Mouse (Mus musculus): ENCODE measurements around the gene Tex37. TPM values are rescaled to one million over a fixed set of nuclear protein-coding genes. Genes with fewer than 3 reads are reported as not detected.

The Tex37 gene
- polyA plus RNA-seq (2015; fragmentation: Nextera tagmentation; extraction: Ambion mirVana): not detected in 2 replicates

DNA sequence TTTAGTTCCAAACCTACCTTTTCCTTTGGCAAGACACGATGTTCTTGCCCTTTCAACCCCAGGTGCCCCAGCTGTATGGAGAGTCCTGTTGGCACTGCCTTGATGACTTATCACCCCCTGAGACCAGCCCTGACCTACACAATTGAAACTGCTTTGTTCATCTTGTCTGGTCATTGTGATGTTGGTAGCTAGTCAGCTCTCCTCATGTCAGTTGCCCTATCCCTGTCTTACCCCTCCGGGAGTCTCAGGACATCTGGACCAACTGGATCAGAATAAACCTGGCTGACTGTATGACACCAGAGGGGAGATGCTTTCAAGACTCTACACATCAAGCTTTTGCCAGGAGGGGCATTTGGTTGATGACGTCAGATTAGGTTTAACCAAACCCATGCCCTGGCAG is at the start of gene Tex37:
TSS of gene Tex37 (minus strand) at position 101 of the 400 bp plus-strand sequence.
- no peak within 1 kb of the TSS for H3K4me3 ChIP-seq (ENCODE audit: low read length)
- ATAC-seq (replicated peaks; ENCODE audit: extremely low read depth, insufficient read depth, low FRiP score): no peak
- H3K4me1 ChIP-seq (ENCODE audit: control insufficient read depth, insufficient read depth, low read length): no peaks in the 10 kb centered on the region
- no peak within 1 kb of the TSS for H3K9ac ChIP-seq (ENCODE audit: low read length)
- H3K27ac ChIP-seq (ENCODE audit: low read length): no peak within 1 kb of the TSS
- no peak within 1 kb of the TSS for H3K4me2 ChIP-seq (ENCODE audit: low read depth, low read length)
- peaks cover 3% of the 10 kb centered on the region; the same call in 1 of the 2 replicates for H3K27me3 ChIP-seq (ENCODE audit: control insufficient read depth, insufficient read depth, low read length)
- no peaks in the 10 kb centered on the region for H3K36me3 ChIP-seq (ENCODE audit: control insufficient read depth, insufficient read depth)
- H3K9me3 ChIP-seq (replicated peaks; ENCODE audit: control insufficient read depth, low read length): no peaks in the 10 kb centered on the region
- WGBS: 83% methylated on average over 3 of the region's 3 CpGs

DNA sequence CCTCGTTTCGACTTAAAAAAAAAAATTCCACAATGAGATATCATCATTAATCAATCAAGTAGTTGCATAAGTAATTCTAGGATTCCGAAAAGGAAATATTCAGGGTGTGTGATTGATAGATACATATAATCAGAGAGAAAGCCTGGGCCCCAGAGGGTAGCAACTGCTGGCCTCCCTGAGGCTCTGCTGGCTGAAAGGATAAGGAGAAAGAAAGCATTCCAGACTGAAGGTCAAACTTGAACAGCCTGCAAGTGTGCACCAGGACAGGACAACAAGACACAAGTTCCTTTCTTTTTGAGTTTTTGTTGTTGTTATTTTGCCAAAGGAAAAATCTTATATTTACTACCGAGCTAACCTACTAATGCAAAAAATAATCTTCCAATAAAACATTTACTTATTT is 49.6 kb upstream of the Tex37 start:
- Histone ChIP-seq H3K36me3 (ENCODE audit: control insufficient read depth, insufficient read depth) (no peaks in the 10 kb centered on the region), H3K9me3 (replicated peaks; ENCODE audit: control insufficient read depth, low read length) (no peaks in the 10 kb centered on the region), H3K27me3 (ENCODE audit: control insufficient read depth, insufficient read depth, low read length) (peaks cover 5% of the 10 kb centered on the region; the same call in 1 of the 2 replicates), H3K27ac (ENCODE audit: low read length) (no peak overlapping the region), H3K4me2 (ENCODE audit: low read depth, low read length) (no peak overlapping the region), H3K4me1 (ENCODE audit: control insufficient read depth, insufficient read depth, low read length) (peaks cover 7% of the 10 kb centered on the region), H3K4me3 (ENCODE audit: low read length) (no peak overlapping the region), H3K9ac (ENCODE audit: low read length) (no peak overlapping the region)
- WGBS: 60% methylated on average over 4 of the region's 4 CpGs
- no peak for ATAC-seq (replicated peaks; ENCODE audit: extremely low read depth, insufficient read depth, low FRiP score)

DNA sequence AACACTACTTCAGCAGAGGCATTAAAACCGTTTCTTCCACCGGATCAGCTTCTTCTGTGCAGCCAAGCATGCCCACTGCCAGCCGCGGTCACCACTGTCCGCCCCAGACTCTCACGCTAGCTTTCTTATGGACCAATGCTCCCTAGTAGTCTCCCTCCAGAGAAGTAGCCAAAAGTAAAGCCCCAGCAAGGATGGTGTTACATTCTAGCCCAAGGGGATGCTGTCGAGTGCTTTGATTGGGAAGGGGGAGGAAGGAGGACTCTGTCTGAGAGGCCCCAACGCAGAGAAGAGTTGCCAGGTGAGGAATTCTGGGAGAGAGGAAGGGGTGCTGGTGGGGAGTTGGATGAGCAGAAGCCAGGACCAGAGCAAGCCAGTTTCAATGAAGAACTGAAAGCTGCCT is 48.7 kb upstream of the Tex37 start:
- ATAC-seq (replicated peaks; ENCODE audit: extremely low read depth, insufficient read depth, low FRiP score): no peak
- no peaks in the 10 kb centered on the region for H3K36me3 ChIP-seq (ENCODE audit: control insufficient read depth, insufficient read depth)
- H3K9me3 ChIP-seq (replicated peaks; ENCODE audit: control insufficient read depth, low read length): no peaks in the 10 kb centered on the region
- 7% methylated on average over 8 of the region's 8 CpGs for WGBS
- no peak overlapping the region for H3K27ac ChIP-seq (ENCODE audit: low read length)
- peak overlapping the region; percentile 17 for H3K4me3 ChIP-seq (ENCODE audit: low read length)
- peak overlapping the region; percentile 48 for H3K4me2 ChIP-seq (ENCODE audit: low read depth, low read length)
- H3K4me1 ChIP-seq (ENCODE audit: control insufficient read depth, insufficient read depth, low read length): peaks cover 7% of the 10 kb centered on the region
- no peak overlapping the region for H3K9ac ChIP-seq (ENCODE audit: low read length)
- H3K27me3 ChIP-seq (ENCODE audit: control insufficient read depth, insufficient read depth, low read length): peaks cover 5% of the 10 kb centered on the region; the same call in 1 of the 2 replicates

DNA sequence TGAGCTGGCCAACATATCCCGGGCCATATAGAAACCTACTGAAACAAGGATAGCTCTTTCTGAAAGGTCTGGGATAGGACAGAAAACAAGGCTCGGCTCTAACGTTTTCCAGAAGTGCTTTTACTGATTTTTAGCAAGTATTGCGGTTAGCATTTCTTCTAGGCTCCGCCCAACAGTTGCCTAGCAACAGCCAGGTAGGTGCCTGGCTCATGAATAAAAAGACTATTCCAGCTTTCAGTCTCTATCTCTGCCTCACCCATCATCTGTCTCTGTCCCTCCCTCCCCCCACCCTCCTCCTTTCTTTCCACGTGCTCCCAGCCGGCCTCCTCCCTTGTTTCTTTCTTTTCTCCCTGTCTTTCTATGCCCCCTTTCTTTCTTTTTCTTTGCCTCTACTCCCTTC is 47.0 kb upstream of the Tex37 start:
- ATAC-seq (replicated peaks; ENCODE audit: extremely low read depth, insufficient read depth, low FRiP score): no peak
- Histone ChIP-seq H3K27ac (ENCODE audit: low read length) (no peak overlapping the region), H3K4me2 (ENCODE audit: low read depth, low read length) (no peak overlapping the region), H3K9ac (ENCODE audit: low read length) (no peak overlapping the region), H3K36me3 (ENCODE audit: control insufficient read depth, insufficient read depth) (no peaks in the 10 kb centered on the region), H3K4me3 (ENCODE audit: low read length) (no peak overlapping the region), H3K4me1 (ENCODE audit: control insufficient read depth, insufficient read depth, low read length) (peaks cover 7% of the 10 kb centered on the region), H3K9me3 (replicated peaks; ENCODE audit: control insufficient read depth, low read length) (no peaks in the 10 kb centered on the region), H3K27me3 (ENCODE audit: control insufficient read depth, insufficient read depth, low read length) (peaks cover 6% of the 10 kb centered on the region)
- 32% methylated on average over 7 of the region's 7 CpGs for WGBS

DNA sequence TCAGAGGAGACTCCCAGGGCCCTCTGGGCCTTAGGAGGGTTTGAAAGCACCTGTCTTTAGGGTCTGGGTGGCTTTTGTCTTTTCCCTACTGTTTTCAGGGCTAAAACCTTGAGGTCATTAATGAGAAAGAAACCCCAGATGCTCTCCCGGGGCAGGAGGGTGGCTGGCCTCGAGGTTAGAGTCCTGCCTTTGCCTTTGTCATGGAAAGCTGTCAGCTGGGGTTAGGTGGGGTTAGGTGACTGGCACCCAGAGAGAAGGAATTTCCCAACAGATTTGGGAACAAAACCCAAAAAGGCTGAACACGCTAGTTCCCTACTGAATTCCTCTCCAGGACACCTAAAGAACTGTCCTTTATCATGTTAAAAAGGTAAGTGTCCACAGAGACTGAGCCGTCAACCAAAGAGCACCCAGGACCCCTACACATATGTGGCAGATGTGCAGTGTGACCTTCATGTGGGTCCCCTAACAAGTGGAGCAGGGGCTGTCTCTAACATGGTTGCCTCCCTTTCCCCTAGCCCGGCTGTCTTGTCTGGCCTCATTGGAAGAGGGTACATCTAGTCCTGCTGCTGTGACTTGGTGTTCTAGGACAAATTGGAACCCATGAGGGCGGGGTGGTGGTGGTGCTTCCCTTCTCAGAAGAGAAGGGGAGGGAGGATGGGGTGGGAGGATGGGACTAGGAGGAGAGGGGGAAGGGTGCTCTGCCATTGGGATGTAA is 45.5 kb upstream of the Tex37 start:
- Histone ChIP-seq H3K4me3 (ENCODE audit: low read length) (no peak overlapping the region), H3K27ac (ENCODE audit: low read length) (no peak overlapping the region), H3K4me1 (ENCODE audit: control insufficient read depth, insufficient read depth, low read length) (peaks cover 7% of the 10 kb centered on the region), H3K36me3 (ENCODE audit: control insufficient read depth, insufficient read depth) (no peaks in the 10 kb centered on the region), H3K4me2 (ENCODE audit: low read depth, low read length) (no peak overlapping the region), H3K9me3 (replicated peaks; ENCODE audit: control insufficient read depth, low read length) (no peaks in the 10 kb centered on the region), H3K27me3 (ENCODE audit: control insufficient read depth, insufficient read depth, low read length) (peaks cover 20% of the 10 kb centered on the region), H3K9ac (ENCODE audit: low read length) (no peak overlapping the region)
- ATAC-seq (replicated peaks; ENCODE audit: extremely low read depth, insufficient read depth, low FRiP score): no peak
- WGBS: 51% methylated on average over 6 of the region's 6 CpGs

DNA sequence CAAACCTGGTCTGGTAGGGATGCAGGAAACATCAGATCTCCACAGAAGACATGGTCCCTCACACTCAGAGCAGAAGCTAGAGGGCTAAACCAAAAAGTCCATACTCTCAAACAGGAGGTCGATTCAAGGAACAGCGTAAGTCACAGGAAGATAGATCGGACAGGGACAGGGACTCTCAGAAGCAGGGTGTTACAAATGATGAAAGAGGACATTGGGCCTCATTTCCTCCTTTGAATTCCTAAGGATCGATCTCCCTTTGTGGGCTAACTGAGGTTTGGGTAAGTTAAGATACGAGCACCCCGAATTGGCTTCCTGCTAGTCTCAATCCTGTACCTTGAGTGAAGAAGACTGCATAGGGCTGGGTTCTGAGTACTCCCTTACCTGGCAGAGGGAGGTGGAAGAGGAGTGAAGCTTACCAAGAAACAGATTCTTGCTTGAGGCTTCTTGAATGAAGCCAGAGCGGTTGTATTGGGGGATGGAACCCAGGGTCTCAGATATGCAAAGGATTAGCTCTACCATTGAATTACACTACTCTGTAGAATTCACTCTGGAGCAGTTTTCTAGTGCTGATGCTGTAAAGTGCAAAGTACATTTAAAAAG is 38.7 kb upstream of the Tex37 start:
- Histone ChIP-seq H3K9me3 (replicated peaks; ENCODE audit: control insufficient read depth, low read length) (no peaks in the 10 kb centered on the region), H3K4me2 (ENCODE audit: low read depth, low read length) (no peak overlapping the region), H3K27me3 (ENCODE audit: control insufficient read depth, insufficient read depth, low read length) (peaks cover 64% of the 10 kb centered on the region), H3K4me3 (ENCODE audit: low read length) (no peak overlapping the region), H3K27ac (ENCODE audit: low read length) (no peak overlapping the region), H3K36me3 (ENCODE audit: control insufficient read depth, insufficient read depth) (no peaks in the 10 kb centered on the region), H3K9ac (ENCODE audit: low read length) (no peak overlapping the region), H3K4me1 (ENCODE audit: control insufficient read depth, insufficient read depth, low read length) (peaks cover 9% of the 10 kb centered on the region)
- no peak for ATAC-seq (replicated peaks; ENCODE audit: extremely low read depth, insufficient read depth, low FRiP score)
- WGBS: 13% methylated on average over 7 of the region's 7 CpGs

DNA sequence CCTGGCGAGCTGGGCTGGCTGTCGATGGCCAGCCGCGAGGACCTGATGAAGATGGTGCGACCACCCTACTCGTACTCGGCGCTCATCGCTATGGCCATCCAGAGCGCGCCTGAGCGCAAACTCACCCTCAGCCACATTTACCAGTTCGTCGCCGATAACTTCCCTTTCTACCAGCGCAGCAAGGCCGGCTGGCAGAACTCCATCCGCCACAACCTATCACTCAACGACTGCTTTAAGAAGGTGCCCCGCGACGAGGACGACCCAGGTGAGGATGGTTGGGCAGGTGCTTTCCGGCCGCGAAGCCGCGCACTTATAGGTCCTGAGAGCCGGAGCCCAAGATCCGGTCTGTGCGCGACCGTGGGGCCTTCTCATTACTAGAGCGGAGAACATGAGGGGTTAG is 38.2 kb upstream of the Tex37 start:
- Histone ChIP-seq H3K4me3 (ENCODE audit: low read length) (peak overlapping the region; percentile 50), H3K9me3 (replicated peaks; ENCODE audit: control insufficient read depth, low read length) (no peaks in the 10 kb centered on the region), H3K4me1 (ENCODE audit: control insufficient read depth, insufficient read depth, low read length) (peaks cover 9% of the 10 kb centered on the region), H3K9ac (ENCODE audit: low read length) (no peak overlapping the region), H3K27me3 (ENCODE audit: control insufficient read depth, insufficient read depth, low read length) (peaks cover 64% of the 10 kb centered on the region), H3K4me2 (ENCODE audit: low read depth, low read length) (peak overlapping the region; percentile 67), H3K36me3 (ENCODE audit: control insufficient read depth, insufficient read depth) (no peaks in the 10 kb centered on the region), H3K27ac (ENCODE audit: low read length) (no peak overlapping the region)
- no peak for ATAC-seq (replicated peaks; ENCODE audit: extremely low read depth, insufficient read depth, low FRiP score)
- 1% methylated on average over 30 of the region's 34 CpGs for WGBS

DNA sequence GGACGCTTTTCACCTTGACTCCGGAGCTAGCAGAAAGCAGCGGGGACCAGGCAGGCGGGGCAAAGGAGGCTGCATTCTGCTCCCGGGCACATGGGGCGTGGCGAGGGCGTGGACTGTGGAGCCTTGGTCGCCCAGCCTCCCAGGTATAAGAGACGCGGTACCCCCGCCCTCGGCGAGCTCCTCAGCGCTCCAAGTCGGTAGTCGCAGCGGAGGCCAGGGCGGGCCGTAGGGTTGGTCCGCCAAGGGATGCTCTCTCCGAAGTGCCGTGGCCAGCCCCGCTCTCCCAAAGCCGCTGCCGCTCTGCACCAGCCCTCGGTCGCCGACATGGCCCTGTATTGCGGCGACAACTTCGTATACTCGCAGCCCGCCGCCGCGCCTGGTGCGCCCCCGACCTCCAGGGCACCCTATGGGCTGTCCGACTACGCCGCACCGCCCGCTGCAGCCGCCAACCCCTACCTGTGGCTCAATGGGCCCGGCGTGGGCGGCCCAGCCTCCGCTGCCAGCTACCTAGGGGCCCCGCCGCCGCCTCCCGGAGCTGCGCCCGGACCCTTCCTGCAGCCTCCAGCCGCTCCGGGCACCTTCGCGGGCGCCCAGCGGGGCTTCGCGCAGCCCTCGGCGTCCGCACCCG is 37.7 kb upstream of the Tex37 start, which contains the start of gene Foxi3:
TSS of gene Foxi3 (plus strand) at position 247 of the 628 bp plus-strand sequence.
- 2% methylated on average over 58 of the region's 67 CpGs for WGBS
- H3K36me3 ChIP-seq (ENCODE audit: control insufficient read depth, insufficient read depth): no peaks in the 10 kb centered on the region
- no peaks in the 10 kb centered on the region for H3K9me3 ChIP-seq (replicated peaks; ENCODE audit: control insufficient read depth, low read length)
- no peak within 1 kb of the TSS for H3K27ac ChIP-seq (ENCODE audit: low read length)
- H3K27me3 ChIP-seq (ENCODE audit: control insufficient read depth, insufficient read depth, low read length): peaks cover 64% of the 10 kb centered on the region
- peaks cover 9% of the 10 kb centered on the region for H3K4me1 ChIP-seq (ENCODE audit: control insufficient read depth, insufficient read depth, low read length)
- peak; percentile 18; the same call in 1 of the 2 replicates for ATAC-seq (replicated peaks; ENCODE audit: extremely low read depth, insufficient read depth, low FRiP score)
- H3K4me3 ChIP-seq (ENCODE audit: low read length): peak within 1 kb of the TSS; percentile 50
- H3K4me2 ChIP-seq (ENCODE audit: low read depth, low read length): peak within 1 kb of the TSS; percentile 67
- no peak within 1 kb of the TSS for H3K9ac ChIP-seq (ENCODE audit: low read length)

DNA sequence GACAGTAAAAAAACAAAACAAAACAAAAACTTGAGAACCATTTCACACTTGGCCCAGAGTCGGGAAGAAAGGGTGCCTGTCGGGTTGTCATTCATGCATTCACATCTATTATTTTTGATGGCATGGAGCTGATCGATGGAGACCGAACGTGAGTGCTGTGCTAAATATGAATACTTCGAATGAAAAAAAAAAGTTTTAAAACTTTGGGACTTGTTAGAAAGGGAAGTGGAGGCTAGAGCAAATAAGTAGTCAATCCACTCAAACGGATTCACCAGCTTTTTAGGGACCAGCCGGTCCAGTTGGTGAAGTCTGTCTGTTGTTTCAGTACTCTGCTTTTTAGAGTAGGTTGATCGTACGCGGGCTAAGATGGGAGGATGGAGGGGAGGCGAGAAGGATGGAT is 37.1 kb upstream of the Tex37 start:
- no peak for ATAC-seq (replicated peaks; ENCODE audit: extremely low read depth, insufficient read depth, low FRiP score)
- H3K4me3 ChIP-seq (ENCODE audit: low read length): peak overlapping the region; percentile 50
- peaks cover 9% of the 10 kb centered on the region for H3K4me1 ChIP-seq (ENCODE audit: control insufficient read depth, insufficient read depth, low read length)
- H3K9ac ChIP-seq (ENCODE audit: low read length): no peak overlapping the region
- H3K36me3 ChIP-seq (ENCODE audit: control insufficient read depth, insufficient read depth): no peaks in the 10 kb centered on the region
- peak overlapping the region; percentile 67 for H3K4me2 ChIP-seq (ENCODE audit: low read depth, low read length)
- H3K27me3 ChIP-seq (ENCODE audit: control insufficient read depth, insufficient read depth, low read length): peaks cover 69% of the 10 kb centered on the region
- H3K9me3 ChIP-seq (replicated peaks; ENCODE audit: control insufficient read depth, low read length): no peaks in the 10 kb centered on the region
- no peak overlapping the region for H3K27ac ChIP-seq (ENCODE audit: low read length)
- 2% methylated on average over 12 of the region's 12 CpGs for WGBS

All from heart, embryonic 16.5 days (tissue).